Mouse (Mus musculus): ENCODE data around the gene 1810043G02Rik. TPM values are rescaled to one million over a fixed set of nuclear protein-coding genes. Genes with fewer than 3 reads are reported as not detected.

1810043G02Rik gene
- total RNA-seq, 1 experiment = 8.4 TPM

DNA sequence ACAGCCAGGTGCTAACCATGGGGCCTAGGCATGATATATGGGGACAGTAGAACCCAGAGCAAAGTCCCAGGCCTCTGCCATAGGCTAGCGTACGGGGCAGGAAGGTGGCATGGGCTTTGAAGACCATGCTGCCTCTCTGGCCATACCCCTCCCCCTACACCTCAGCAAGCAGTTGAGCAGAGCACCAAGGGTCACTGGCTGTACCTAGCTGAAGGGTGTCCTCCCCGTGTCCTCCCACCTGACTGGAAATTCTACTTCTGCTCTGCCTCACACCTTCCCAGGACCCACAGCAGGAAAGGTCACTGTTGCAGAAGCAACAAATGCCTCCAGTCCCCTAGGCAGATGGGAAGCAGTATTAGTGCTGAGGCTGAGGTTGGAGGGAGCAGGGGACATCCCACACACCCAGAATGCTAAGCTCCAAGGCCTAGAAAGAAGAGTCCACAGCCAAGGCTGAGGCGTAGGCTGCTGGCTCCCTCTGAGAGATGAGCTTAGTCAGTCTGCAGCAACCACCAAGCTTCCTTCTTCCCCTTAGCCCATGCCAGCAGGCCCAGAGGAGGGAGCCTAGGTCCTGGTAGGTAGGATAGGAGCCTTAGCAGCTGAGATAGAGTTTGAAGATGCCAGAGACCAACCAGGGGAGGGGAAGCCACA lies 27.6 kb downstream of the 1810043G02Rik start:
- Histone ChIP-seq H3K4me1 (ENCODE audit: control insufficient read depth in 2 of 2, insufficient read depth in 2 of 2, low read length in 2 of 2, poor library complexity in 1 of 2) (peaks cover 0 to 10% of the 10 kb centered on the region in 2 experiments; a peak in 1 of 4 replicates), H3K27ac (ENCODE audit: insufficient read depth, low read depth, low read length, poor library complexity, severe bottlenecking) (no peak overlapping the region), H3K36me3 (ENCODE audit: control insufficient read depth, insufficient read depth, low read length, poor library complexity, severe bottlenecking) (peaks cover 39% of the 10 kb centered on the region), H3K9me3 (ENCODE audit: control insufficient read depth, insufficient read depth, low read depth, low read length) (no peaks in the 10 kb centered on the region), H3K4me3 (ENCODE audit: insufficient read depth in 1 of 2, low read depth in 1 of 2, low read length in 2 of 2, poor library complexity in 1 of 2, severe bottlenecking in 1 of 2) (no peak overlapping the region), H3K9ac (ENCODE audit: insufficient read depth, low read depth, low read length, poor library complexity, severe bottlenecking) (no peak overlapping the region)
- DNase-seq (ENCODE audit: low read depth, low spot score) = no peak
- no peak for TF ChIP-seq HCFC1 (IDR thresholded peaks at IDR 0.05; ENCODE audit: borderline replicate concordance, insufficient read depth, low read length)
- TF ChIP-seq ZNF384 (IDR thresholded peaks at IDR 0.05; ENCODE audit: low read depth, low read length) = no peak
- TF ChIP-seq ZC3H11A (IDR thresholded peaks at IDR 0.05; ENCODE audit: borderline replicate concordance, low read depth, low read length) = no peak
- in situ Hi-C loops (cut with MboI; ENCODE audit: low sequenced_read_pairs in 2 of 2, unreplicated experiment in 2 of 2) = no loop called here

DNA sequence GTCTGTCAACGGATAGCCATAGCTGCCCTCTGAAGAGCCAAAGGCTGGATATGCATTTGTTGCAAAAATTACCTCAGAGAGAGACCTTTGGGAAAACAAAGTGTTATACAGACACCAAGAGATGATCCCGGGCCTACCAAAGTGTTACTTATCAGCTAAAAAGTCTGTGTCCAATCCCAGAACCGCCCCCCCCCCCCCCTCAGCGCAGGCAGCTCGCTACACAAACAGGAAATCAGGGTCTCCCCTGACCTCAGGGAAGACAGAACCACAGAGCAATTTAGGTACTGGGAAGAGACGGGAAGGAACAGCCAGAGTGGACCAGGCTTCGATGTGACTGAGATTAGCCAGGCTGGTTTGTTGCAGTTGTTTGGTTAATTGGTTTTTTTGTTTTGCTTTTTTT lies 28.9 kb downstream of the 1810043G02Rik start:
- Histone ChIP-seq H3K4me1 (ENCODE audit: control insufficient read depth in 2 of 2, insufficient read depth in 2 of 2, low read length in 2 of 2, poor library complexity in 1 of 2) (peaks cover 0 to 10% of the 10 kb centered on the region in 2 experiments; a peak in 1 of 4 replicates), H3K4me3 (ENCODE audit: insufficient read depth in 1 of 2, low read depth in 1 of 2, low read length in 2 of 2, poor library complexity in 1 of 2, severe bottlenecking in 1 of 2) (no peak overlapping the region), H3K27ac (ENCODE audit: insufficient read depth, low read depth, low read length, poor library complexity, severe bottlenecking) (no peak overlapping the region), H3K9ac (ENCODE audit: insufficient read depth, low read depth, low read length, poor library complexity, severe bottlenecking) (no peak overlapping the region), H3K36me3 (ENCODE audit: control insufficient read depth, insufficient read depth, low read length, poor library complexity, severe bottlenecking) (peaks cover 27% of the 10 kb centered on the region; the same call in 1 of the 2 replicates), H3K9me3 (ENCODE audit: control insufficient read depth, insufficient read depth, low read depth, low read length) (no peaks in the 10 kb centered on the region)
- no peak for TF ChIP-seq ZC3H11A (IDR thresholded peaks at IDR 0.05; ENCODE audit: borderline replicate concordance, low read depth, low read length)
- TF ChIP-seq HCFC1 (IDR thresholded peaks at IDR 0.05; ENCODE audit: borderline replicate concordance, insufficient read depth, low read length) = no peak
- no peak for TF ChIP-seq ZNF384 (IDR thresholded peaks at IDR 0.05; ENCODE audit: low read depth, low read length)
- no peak for TF ChIP-seq CHD2 (IDR thresholded peaks at IDR 0.05; ENCODE audit: low read depth, low read length)
- no peak for TF ChIP-seq MAFK (IDR thresholded peaks at IDR 0.05; ENCODE audit: insufficient read depth, low read depth, low read length)
- DNase-seq (ENCODE audit: low read depth, low spot score) = no peak
- in situ Hi-C loops (cut with MboI; ENCODE audit: low sequenced_read_pairs in 2 of 2, unreplicated experiment in 2 of 2) = no loop called here

DNA sequence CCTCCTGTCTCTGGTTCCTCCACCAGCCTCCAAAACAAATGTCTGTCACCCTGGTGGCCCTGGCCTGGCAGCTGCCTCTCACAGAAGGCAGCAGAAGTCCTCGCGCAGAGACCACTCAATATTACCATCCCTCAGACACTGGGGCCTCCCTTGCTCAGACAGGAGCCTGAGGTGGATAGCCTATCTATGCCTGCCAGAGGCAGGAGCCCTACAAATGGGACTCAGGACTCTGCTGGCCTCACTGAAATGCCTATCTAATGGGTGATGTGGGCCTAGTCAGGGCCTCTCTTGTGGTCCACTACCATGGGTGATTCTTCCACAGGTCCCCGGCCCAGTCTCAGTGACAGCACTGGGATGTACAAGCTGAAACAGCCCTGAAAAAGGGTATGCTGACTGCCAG lies 29.8 kb downstream of the 1810043G02Rik start:
- in situ Hi-C loops (cut with MboI; ENCODE audit: low sequenced_read_pairs in 2 of 2, unreplicated experiment in 2 of 2) = no loop called here
- TF ChIP-seq CHD2 (IDR thresholded peaks at IDR 0.05; ENCODE audit: low read depth, low read length) (no peak), ZNF384 (IDR thresholded peaks at IDR 0.05; ENCODE audit: low read depth, low read length) (no peak), HCFC1 (IDR thresholded peaks at IDR 0.05; ENCODE audit: borderline replicate concordance, insufficient read depth, low read length) (no peak), MAFK (IDR thresholded peaks at IDR 0.05; ENCODE audit: insufficient read depth, low read depth, low read length) (no peak), ZC3H11A (IDR thresholded peaks at IDR 0.05; ENCODE audit: borderline replicate concordance, low read depth, low read length) (no peak)
- Histone ChIP-seq H3K4me1 (ENCODE audit: control insufficient read depth in 2 of 2, insufficient read depth in 2 of 2, low read length in 2 of 2, poor library complexity in 1 of 2) (peaks cover 0 to 10% of the 10 kb centered on the region in 2 experiments; a peak in 1 of 4 replicates), H3K4me3 (ENCODE audit: insufficient read depth in 1 of 2, low read depth in 1 of 2, low read length in 2 of 2, poor library complexity in 1 of 2, severe bottlenecking in 1 of 2) (peak overlapping the region; percentile 81 to 99), H3K27ac (ENCODE audit: insufficient read depth, low read depth, low read length, poor library complexity, severe bottlenecking) (no peak overlapping the region), H3K36me3 (ENCODE audit: control insufficient read depth, insufficient read depth, low read length, poor library complexity, severe bottlenecking) (peaks cover 20% of the 10 kb centered on the region; the same call in 1 of the 2 replicates), H3K9me3 (ENCODE audit: control insufficient read depth, insufficient read depth, low read depth, low read length) (no peaks in the 10 kb centered on the region), H3K9ac (ENCODE audit: insufficient read depth, low read depth, low read length, poor library complexity, severe bottlenecking) (peak overlapping the region; percentile 89)
- no peak for DNase-seq (ENCODE audit: low read depth, low spot score)

DNA sequence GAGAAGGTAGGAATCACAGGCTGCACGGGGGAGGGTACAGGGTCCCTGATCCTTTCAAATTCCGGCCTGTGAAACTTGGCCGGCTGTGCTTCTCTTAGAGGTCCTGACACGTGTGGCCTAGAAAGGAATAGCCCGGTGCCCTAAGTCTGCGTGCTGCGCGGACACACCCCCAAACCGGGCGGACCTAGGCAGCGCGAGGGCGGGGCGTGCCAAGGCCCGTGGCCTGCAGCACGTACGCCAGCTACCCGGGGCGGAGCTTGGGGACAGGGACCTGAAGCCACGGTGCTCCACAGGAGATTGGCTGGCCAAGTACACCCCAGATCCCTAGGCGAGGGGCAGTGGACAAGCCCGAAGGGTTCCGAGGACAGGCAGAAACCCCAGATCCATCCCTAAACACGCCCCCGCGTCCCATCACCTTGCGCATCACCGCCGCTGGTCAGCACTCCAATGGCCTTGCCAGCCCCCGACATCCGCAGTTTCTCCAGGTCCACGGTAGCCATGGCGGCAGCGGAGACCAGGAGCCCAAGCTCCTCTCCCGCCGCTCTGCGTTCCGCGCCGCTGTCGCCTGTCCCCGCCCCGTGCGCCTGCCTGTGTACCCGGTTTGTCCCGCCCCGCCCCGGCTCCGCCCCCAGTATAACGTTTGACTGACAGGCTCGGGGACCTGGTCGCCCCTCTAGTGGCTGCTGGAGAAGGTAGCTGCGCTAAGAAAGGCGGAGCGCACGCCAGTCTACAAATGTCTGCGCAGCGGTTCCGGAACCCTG lies 31.0 kb downstream of the 1810043G02Rik start:
- peak overlapping the region; percentile 81 to 99 for H3K4me3 ChIP-seq (ENCODE audit: insufficient read depth in 1 of 2, low read depth in 1 of 2, low read length in 2 of 2, poor library complexity in 1 of 2, severe bottlenecking in 1 of 2)
- peak overlapping the region; percentile 93 for H3K27ac ChIP-seq (ENCODE audit: insufficient read depth, low read depth, low read length, poor library complexity, severe bottlenecking)
- in situ Hi-C loops (cut with MboI; ENCODE audit: low sequenced_read_pairs in 2 of 2, unreplicated experiment in 2 of 2) = no loop called here
- H3K36me3 ChIP-seq (ENCODE audit: control insufficient read depth, insufficient read depth, low read length, poor library complexity, severe bottlenecking) = peaks cover 18% of the 10 kb centered on the region; the same call in 1 of the 2 replicates
- DNase-seq (ENCODE audit: low read depth, low spot score) = peak; percentile 95
- peaks cover 0 to 10% of the 10 kb centered on the region in 2 experiments; a peak in 1 of 4 replicates for H3K4me1 ChIP-seq (ENCODE audit: control insufficient read depth in 2 of 2, insufficient read depth in 2 of 2, low read length in 2 of 2, poor library complexity in 1 of 2)
- H3K9me3 ChIP-seq (ENCODE audit: control insufficient read depth, insufficient read depth, low read depth, low read length) = no peaks in the 10 kb centered on the region
- TF ChIP-seq MAFK (IDR thresholded peaks at IDR 0.05; ENCODE audit: insufficient read depth, low read depth, low read length) = no peak
- no peak for TF ChIP-seq ZC3H11A (IDR thresholded peaks at IDR 0.05; ENCODE audit: borderline replicate concordance, low read depth, low read length)
- TF ChIP-seq CHD2 (IDR thresholded peaks at IDR 0.05; ENCODE audit: low read depth, low read length) = no peak
- TF ChIP-seq HCFC1 (IDR thresholded peaks at IDR 0.05; ENCODE audit: borderline replicate concordance, insufficient read depth, low read length) = no peak; the same call in 1 of the 2 replicates
- TF ChIP-seq ZNF384 (IDR thresholded peaks at IDR 0.05; ENCODE audit: low read depth, low read length) = no peak
- H3K9ac ChIP-seq (ENCODE audit: insufficient read depth, low read depth, low read length, poor library complexity, severe bottlenecking) = peak overlapping the region; percentile 89
